Comparison of ENCODE assay signal across 17 mouse cellular contexts in genomic region chr13:53017983-53018382, GRCm38 (mm10). TPM values are rescaled to one million over a fixed set of nuclear protein-coding genes. Genes with fewer than 3 reads are reported as not detected.
DNase-seq lines count a peak whose midpoint lies in the region; ATAC-seq and TF ChIP-seq lines count a peak whose summit lies in the region.
"Had no signal": no experiment of that assay in that cellular context is flagged by ENCODE, and none has a peak within 500 bp of the region (broad histone marks: within the 10 kb centered on the region; RNA-seq: fewer than 3 reads in every experiment).

No protein-coding gene starts in this region.

- H3K9me3 ChIP-seq in heart, embryonic 11.5 days (replicated peaks; ENCODE audit: control insufficient read depth, low read length): no peaks in the 10 kb centered on the region
- H3K9me3 ChIP-seq in liver, embryonic 16.5 days (replicated peaks; ENCODE audit: control insufficient read depth, low read length): no peaks in the 10 kb centered on the region
- H3K9me3 ChIP-seq in liver, embryonic 11.5 days (ENCODE audit: control insufficient read depth, low read length): no peaks in the 10 kb centered on the region
- no peaks in the 10 kb centered on the region for H3K9me3 ChIP-seq in lung, postnatal 0 days (ENCODE audit: low read length)
- H3K9me3 ChIP-seq: hindbrain, embryonic 10.5 days; limb, embryonic 10.5 days; neural tube, embryonic 12.5 days; stomach, embryonic 15.5 days had no signal

- 28% methylated on average over 6 of the region's 6 CpGs for WGBS in heart, embryonic 11.5 days (ENCODE audit: insufficient replicate concordance)
- 28% methylated on average over 6 of the region's 6 CpGs for WGBS in liver, embryonic 16.5 days (ENCODE audit: insufficient replicate concordance)
- WGBS in liver, embryonic 11.5 days: 47% methylated on average over 6 of the region's 6 CpGs
- 33% methylated on average over 6 of the region's 6 CpGs for WGBS in lung, postnatal 0 days

- no peak overlapping the region for H3K4me2 ChIP-seq in heart, embryonic 11.5 days
- no peak overlapping the region for H3K4me2 ChIP-seq in liver, embryonic 16.5 days (ENCODE audit: low read depth, low read length)
- no peak overlapping the region for H3K4me2 ChIP-seq in liver, embryonic 11.5 days
- H3K4me2 ChIP-seq in lung, postnatal 0 days (replicated peaks; ENCODE audit: low read depth, low read length): no peak overlapping the region
- H3K4me2 ChIP-seq: neural tube, embryonic 12.5 days; stomach, embryonic 15.5 days had no signal

- H3K4me1 ChIP-seq in heart, embryonic 11.5 days (ENCODE audit: control insufficient read depth, insufficient read depth, low read length): peaks cover 13% of the 10 kb centered on the region
- H3K4me1 ChIP-seq in liver, embryonic 16.5 days (ENCODE audit: control insufficient read depth, low read depth, low read length): no peaks in the 10 kb centered on the region
- no peaks in the 10 kb centered on the region for H3K4me1 ChIP-seq in liver, embryonic 11.5 days (replicated peaks; ENCODE audit: control insufficient read depth, insufficient read depth, low read length)
- no peaks in the 10 kb centered on the region for H3K4me1 ChIP-seq in lung, postnatal 0 days (ENCODE audit: insufficient read depth, low read depth, low read length)
- H3K4me1 ChIP-seq: hindbrain, embryonic 10.5 days; neural tube, embryonic 12.5 days; stomach, embryonic 15.5 days had no signal

- no peak overlapping the region for H3K27ac ChIP-seq in heart, embryonic 11.5 days (ENCODE audit: low read depth, low read length)
- no peak overlapping the region for H3K27ac ChIP-seq in liver, embryonic 16.5 days (ENCODE audit: low read length)
- no peak overlapping the region for H3K27ac ChIP-seq in liver, embryonic 11.5 days (ENCODE audit: low read depth, low read length)
- H3K27ac ChIP-seq in lung, postnatal 0 days (ENCODE audit: low read length): no peak overlapping the region
- H3K27ac ChIP-seq: hindbrain, embryonic 10.5 days; limb, embryonic 10.5 days; neural tube, embryonic 12.5 days; stomach, embryonic 15.5 days had no signal

- H3K4me3 ChIP-seq in heart, embryonic 11.5 days (ENCODE audit: low read depth, low read length): no peak overlapping the region
- H3K4me3 ChIP-seq in liver, embryonic 16.5 days (ENCODE audit: low read depth, low read length): no peak overlapping the region
- H3K4me3 ChIP-seq in liver, embryonic 11.5 days (ENCODE audit: low read depth, low read length): no peak overlapping the region
- H3K4me3 ChIP-seq in lung, postnatal 0 days (ENCODE audit: low read depth, low read length): no peak overlapping the region
- H3K4me3 ChIP-seq: erythroblast, embryonic 14.5 days; hindbrain, embryonic 10.5 days; limb, embryonic 10.5 days; neural tube, embryonic 12.5 days; stomach, embryonic 15.5 days had no signal

- TF ChIP-seq EP300 in lung, postnatal 0 days (IDR thresholded peaks at IDR 0.05): no peak

- peak; percentile 89 for DNase-seq in heart, adult 11 months
- no peak for DNase-seq in liver, embryonic 11.5 days (ENCODE audit: low spot score)
- peak; percentile 75 for DNase-seq in lung, postnatal 0 days (ENCODE audit: low spot score)
- no peak for DNase-seq in thymus, postnatal 4 days
- no peak for DNase-seq in kidney, adult 18-20 months
- DNase-seq: cerebellum, adult 9-10 months; forebrain, postnatal 0 days; kidney, postnatal 10 days; thymus, postnatal 25 days had no signal

- H3K27me3 ChIP-seq in heart, embryonic 11.5 days (ENCODE audit: control insufficient read depth, insufficient read depth, low read length): no peaks in the 10 kb centered on the region
- no peaks in the 10 kb centered on the region for H3K27me3 ChIP-seq in liver, embryonic 16.5 days (ENCODE audit: control insufficient read depth, insufficient read depth, low read depth, low read length)
- H3K27me3 ChIP-seq in liver, embryonic 11.5 days (replicated peaks; ENCODE audit: control insufficient read depth, insufficient read depth, low read length): no peaks in the 10 kb centered on the region
- no peaks in the 10 kb centered on the region for H3K27me3 ChIP-seq in lung, postnatal 0 days (replicated peaks; ENCODE audit: insufficient read depth, low read length)
- H3K27me3 ChIP-seq: neural tube, embryonic 12.5 days; stomach, embryonic 15.5 days had no signal

- H3K9ac ChIP-seq in heart, embryonic 11.5 days (ENCODE audit: low read depth, low read length): no peak overlapping the region
- H3K9ac ChIP-seq in liver, embryonic 16.5 days (ENCODE audit: low read depth, low read length): no peak overlapping the region
- H3K9ac ChIP-seq in liver, embryonic 11.5 days (ENCODE audit: low read depth, low read length): no peak overlapping the region
- H3K9ac ChIP-seq in lung, postnatal 0 days (replicated peaks; ENCODE audit: low read depth): no peak overlapping the region
- H3K9ac ChIP-seq: forebrain, postnatal 0 days; neural tube, embryonic 12.5 days; stomach, embryonic 15.5 days had no signal

- no peak for ATAC-seq in heart, embryonic 11.5 days (replicated peaks; ENCODE audit: insufficient number of reproducible peaks, low FRiP score, low TSS enrichment)
- ATAC-seq in liver, embryonic 16.5 days (ENCODE audit: low read depth): peak; percentile 54; the same call in 1 of the 2 replicates
- ATAC-seq in liver, embryonic 11.5 days (replicated peaks; ENCODE audit: low FRiP score): no peak
- peak; percentile 88 for ATAC-seq in lung, postnatal 0 days
- ATAC-seq: forebrain, postnatal 0 days; midbrain, embryonic 16.5 days had no signal

- no peak for TF ChIP-seq CTCF in lung, postnatal 0 days (IDR thresholded peaks at IDR 0.05)

- no peaks in the 10 kb centered on the region for H3K36me3 ChIP-seq in heart, embryonic 11.5 days (ENCODE audit: control insufficient read depth, insufficient read depth, low read length)
- H3K36me3 ChIP-seq in liver, embryonic 16.5 days (ENCODE audit: control insufficient read depth, insufficient read depth): no peaks in the 10 kb centered on the region
- no peaks in the 10 kb centered on the region for H3K36me3 ChIP-seq in liver, embryonic 11.5 days (ENCODE audit: control insufficient read depth, insufficient read depth, low read length)
- H3K36me3 ChIP-seq in lung, postnatal 0 days (ENCODE audit: insufficient read depth, low read length): no peaks in the 10 kb centered on the region
- H3K36me3 ChIP-seq: hindbrain, embryonic 10.5 days; limb, embryonic 10.5 days; neural tube, embryonic 12.5 days; stomach, embryonic 15.5 days had no signal

RNA-seq across cellular contexts. Expression of gene Nfil3, which starts 37.1 kb away (rescaled TPM):
- 35.3 and 42.3 TPM in 2 replicates for polyA plus RNA-seq in heart, embryonic 11.5 days (2014; fragmentation: Nextera tagmentation; extraction: Ambion mirVana)
- 6.6 and 7.4 TPM in 2 replicates for polyA plus RNA-seq in liver, embryonic 16.5 days (2015; fragmentation: Nextera tagmentation; extraction: Ambion mirVana)
- polyA plus RNA-seq in liver, embryonic 11.5 days (2014; fragmentation: Nextera tagmentation; extraction: Ambion mirVana): 8.5 and 9.8 TPM in 2 replicates
- polyA plus RNA-seq in lung, postnatal 0 days (2015; fragmentation: Nextera tagmentation; extraction: Ambion mirVana): 18.6 and 18.7 TPM in 2 replicates

Comparison
In these comparisons a context has a peak if more than half of its experiments do, and no peak if none do; other contexts are left out.
1. ATAC-seq: peak in liver, embryonic 16.5 days (single experiment) and lung, postnatal 0 days (single experiment); none in heart, embryonic 11.5 days (single experiment) and liver, embryonic 11.5 days (single experiment).
2. DNase-seq: peak in heart, adult 11 months (single experiment) and lung, postnatal 0 days (single experiment); none in liver, embryonic 11.5 days (single experiment), thymus, postnatal 4 days (single experiment) and kidney, adult 18-20 months (single experiment).